18 mouse cellular contexts compared by ENCODE assay signal in genomic region chr14:96787917-96788316, GRCm38 (mm10).
"Had no signal": no experiment of that assay in that cellular context is flagged by ENCODE, and none has a peak within 500 bp of the region (broad histone marks: within the 10 kb centered on the region; RNA-seq: fewer than 3 reads in every experiment).

No protein-coding gene starts in this region.

- H3K4me2 ChIP-seq: lung, embryonic 14.5 days; midbrain, embryonic 12.5 days; midbrain, embryonic 15.5 days; neural tube, embryonic 13.5 days; neural tube, embryonic 15.5 days had no signal

- H3K4me1 ChIP-seq: midbrain, embryonic 10.5 days; midbrain, embryonic 12.5 days; midbrain, embryonic 15.5 days; neural tube, embryonic 13.5 days; neural tube, embryonic 15.5 days had no signal

- H3K9me3 ChIP-seq: midbrain, embryonic 10.5 days; midbrain, embryonic 12.5 days; midbrain, embryonic 15.5 days; neural tube, embryonic 13.5 days; neural tube, embryonic 15.5 days had no signal

- H3K36me3 ChIP-seq: midbrain, embryonic 10.5 days; midbrain, embryonic 12.5 days; midbrain, embryonic 15.5 days; neural tube, embryonic 13.5 days; neural tube, embryonic 15.5 days had no signal

- H3K9ac ChIP-seq: lung, embryonic 14.5 days; midbrain, embryonic 12.5 days; midbrain, embryonic 15.5 days; neural tube, embryonic 13.5 days; neural tube, embryonic 15.5 days had no signal

- H3K27me3 ChIP-seq: midbrain, embryonic 12.5 days; midbrain, embryonic 15.5 days; neural tube, embryonic 13.5 days; neural tube, embryonic 15.5 days had no signal

- DNase-seq: lung, adult 18-20 months; lung, embryonic 14.5 days; lung, postnatal 10 days; lung, postnatal 4 days; retina, postnatal 1 day; right cerebral cortex, adult 18-20 months; right cerebral cortex, postnatal 25 days; right cerebral cortex, postnatal 4 days; spleen, adult 18-20 months; thymus, adult 18-20 months; thymus, postnatal 14 days; thymus, postnatal 36 days had no signal

- H3K27ac ChIP-seq: midbrain, embryonic 10.5 days; midbrain, embryonic 12.5 days; midbrain, embryonic 15.5 days; neural tube, embryonic 13.5 days; neural tube, embryonic 15.5 days had no signal

- ATAC-seq: midbrain, embryonic 15.5 days had no signal

- H3K4me3 ChIP-seq: midbrain, embryonic 10.5 days; midbrain, embryonic 12.5 days; midbrain, embryonic 15.5 days; myocyte; neural tube, embryonic 13.5 days; neural tube, embryonic 15.5 days had no signal
